Mouse (Mus musculus) olfactory bulb, adult 2 months (tissue): ENCODE results near the gene Cmah. TPM values are rescaled to one million over a fixed set of nuclear protein-coding genes. Genes with fewer than 3 reads are reported as not detected.

Source experiments
- H3K27ac ChIP-seq: fragments of 200-500 bp; 2 replicates; pipeline ENCODE4 v1.5.1; 2012; ENCODE audit warnings: low read depth, low read length; ENCODE audit not compliant: insufficient read depth
- H3K4me1 ChIP-seq: fragments of 200-500 bp; 2 replicates; pipeline ENCODE4 v1.6.1; 2012; ENCODE audit warnings: low read length; ENCODE audit not compliant: control insufficient read depth, insufficient read depth
- H3K4me3 ChIP-seq: fragments of 200-500 bp; 2 replicates; pipeline ENCODE4 v1.5.1; 2012; ENCODE audit warnings: mild to moderate bottlenecking, low read depth, low read length, moderate library complexity; ENCODE audit not compliant: insufficient read depth
- CTCF ChIP-seq: fragments of 200-500 bp; IDR thresholded peaks from 2 replicates; pipeline ENCODE4 v1.5.1; 2012; ENCODE audit warnings: low read depth, mild to moderate bottlenecking, low read length, moderate library complexity; ENCODE audit not compliant: insufficient read depth
- POLR2A ChIP-seq: fragments of 200-500 bp; IDR thresholded peaks from 2 replicates; pipeline ENCODE4 v1.6.1; 2012; ENCODE audit warnings: mild to moderate bottlenecking, low read depth, low read length, moderate library complexity; ENCODE audit not compliant: insufficient read depth
- WGBS: fragments of 180-500 bp; shearing (Covaris S2); methylation state at CpG from one replicate; pipeline ENCODE4 v1.1.7; 2018; 5-methylcytosine and 5-hydroxymethylcytosine counted together
- polyA plus RNA-seq: library from polyadenylated mRNA; stranded (reverse); fragments of >200 nt; gene quantifications from 2 replicates; pipeline ENCODE4 v1.2.4, GENCODE M21; 2012; ENCODE audit warnings: low replicate concordance; ENCODE audit not compliant: missing spikeins, insufficient read depth, insufficient read length

The Cmah gene
- polyA plus RNA-seq, 1 experiment = not detected

- no peak for TF ChIP-seq POLR2A
- TF ChIP-seq CTCF = no peak
- 83% methylated on average over 13 of the region's 13 CpGs for WGBS
- H3K4me1 ChIP-seq = no peaks in the 10 kb centered on the region
- no peak overlapping the region for H3K27ac ChIP-seq
- no peak overlapping the region for H3K4me3 ChIP-seq
Measured at GRCm38 (mm10) chr13:24419560-24420250, 92.5 kb downstream of the Cmah start.

GRCm38 (mm10) chr13:24421987-24422386 is 94.8 kb downstream of the Cmah start:
- Histone ChIP-seq H3K27ac (no peak overlapping the region), H3K4me3 (no peak overlapping the region), H3K4me1 (no peaks in the 10 kb centered on the region)
- WGBS = 62% methylated on average over 3 of the region's 3 CpGs
- no peak for TF ChIP-seq CTCF
- TF ChIP-seq POLR2A = no peak

GRCm38 (mm10) chr13:24430215-24430614 is 103.0 kb downstream of the Cmah start:
- Histone ChIP-seq H3K4me3 (no peak overlapping the region), H3K27ac (no peak overlapping the region), H3K4me1 (no peaks in the 10 kb centered on the region)
- WGBS = 85% methylated on average over 5 of the region's 5 CpGs
- TF ChIP-seq POLR2A (no peak), CTCF (no peak)

- Histone ChIP-seq H3K27ac (no peak overlapping the region), H3K4me1 (no peaks in the 10 kb centered on the region), H3K4me3 (no peak overlapping the region)
- WGBS = 83% methylated on average over 3 of the region's 3 CpGs
- TF ChIP-seq POLR2A = no peak
- no peak for TF ChIP-seq CTCF
Measured at GRCm38 (mm10) chr13:24431593-24431992, 104.4 kb downstream of the Cmah start.

- 81% methylated on average over 6 of the region's 6 CpGs for WGBS
- TF ChIP-seq POLR2A (no peak), CTCF (no peak)
Measured at GRCm38 (mm10) chr13:24442272-24442671, 115.1 kb downstream of the Cmah start.

GRCm38 (mm10) chr13:24443763-24444347 is 116.7 kb downstream of the Cmah start:
- 86% methylated on average over 4 of the region's 4 CpGs for WGBS

More at GRCm38 (mm10) chr13:24442272-24442671, 115.1 kb downstream of the Cmah start:
- no peak overlapping the region for H3K4me3 ChIP-seq
- no peak overlapping the region for H3K27ac ChIP-seq
- H3K4me1 ChIP-seq = no peaks in the 10 kb centered on the region

GRCm38 (mm10) chr13:24444709-24445108 is 117.5 kb downstream of the Cmah start:
- TF ChIP-seq CTCF (no peak), POLR2A (no peak)
- H3K27ac ChIP-seq = no peak overlapping the region
- H3K4me1 ChIP-seq = no peaks in the 10 kb centered on the region
- WGBS = 82% methylated on average over 4 of the region's 4 CpGs
- H3K4me3 ChIP-seq = no peak overlapping the region

More at GRCm38 (mm10) chr13:24443763-24444347, 116.7 kb downstream of the Cmah start:
- Histone ChIP-seq H3K4me1 (no peaks in the 10 kb centered on the region), H3K4me3 (no peak overlapping the region), H3K27ac (no peak overlapping the region)
- no peak for TF ChIP-seq CTCF
- TF ChIP-seq POLR2A = no peak

- H3K4me3 ChIP-seq = no peak overlapping the region
- TF ChIP-seq CTCF (no peak), POLR2A (no peak)
- no peak overlapping the region for H3K27ac ChIP-seq
- H3K4me1 ChIP-seq = no peaks in the 10 kb centered on the region
- WGBS = 92% methylated on average over 3 of the region's 3 CpGs
Measured at GRCm38 (mm10) chr13:24445166-24445565, 118.0 kb downstream of the Cmah start.

GRCm38 (mm10) chr13:24446081-24446480 is 118.9 kb downstream of the Cmah start:
- WGBS = 86% methylated on average over 4 of the region's 4 CpGs

More at GRCm38 (mm10) chr13:24446081-24446480, 118.9 kb downstream of the Cmah start:
- H3K27ac ChIP-seq = no peak overlapping the region
- TF ChIP-seq POLR2A (no peak), CTCF (no peak)
- no peaks in the 10 kb centered on the region for H3K4me1 ChIP-seq
- no peak overlapping the region for H3K4me3 ChIP-seq
